Mouse (Mus musculus) MEL (cell line): ENCODE results near the gene C1ql1. TPM values are rescaled to one million over a fixed set of nuclear protein-coding genes. Genes with fewer than 3 reads are reported as not detected.
A peak's percentile ranks its signal among the peaks of the same experiment; 100 is the strongest.

Experiments
- DNase-seq: peaks from one replicate; pipeline ENCODE4 v3.0.0; 2011; ENCODE audit warnings: low read depth, low spot score
- H3K27ac ChIP-seq: 2 replicates; pipeline ENCODE4 v1.5.1; 2012; ENCODE audit warnings: low read depth, mild to moderate bottlenecking, control low read depth, low read length, moderate library complexity; ENCODE audit not compliant: control insufficient read depth
- H3K27me3 ChIP-seq, 2 experiments: fragments of 150-350 bp in 1 of 2; sonication (generic) in 1 of 2; 2 replicates each; pipeline ENCODE4 v1.6.1; 2012; ENCODE audit warnings: low read length in 2 of 2, mild to moderate bottlenecking in 2 of 2, improper control_type of control experiment in 1 of 2, moderate library complexity in 1 of 2; ENCODE audit not compliant: insufficient read depth in 2 of 2, control insufficient read depth in 1 of 2
- H3K36me3 ChIP-seq, 2 experiments: 2 replicates each; pipeline ENCODE4 v1.6.1; 2012 to 2014; ENCODE audit warnings: low read length in 2 of 2, improper control_type of control experiment in 1 of 2, inconsistent platforms in 1 of 2, mild to moderate bottlenecking in 1 of 2; ENCODE audit not compliant: insufficient read depth in 2 of 2, control insufficient read depth in 1 of 2
- H3K4me1 ChIP-seq, 2 experiments: fragments of 150-350 bp in 1 of 2; sonication (generic) in 1 of 2; 2 replicates each; pipeline ENCODE4 v1.6.1; 2012; ENCODE audit warnings: low read length in 2 of 2, improper control_type of control experiment in 1 of 2, mild to moderate bottlenecking in 1 of 2; ENCODE audit not compliant: insufficient read depth in 2 of 2, control insufficient read depth in 1 of 2
- H3K4me3 ChIP-seq, 2 experiments: fragments of 150-350 bp in 1 of 2; sonication (generic) in 1 of 2; 2 replicates each; pipeline ENCODE4 v1.5.1; 2012; ENCODE audit warnings: low read depth in 2 of 2, low read length in 2 of 2, mild to moderate bottlenecking in 2 of 2, moderate library complexity in 2 of 2, control low read depth in 1 of 2, improper control_type of control experiment in 1 of 2; ENCODE audit not compliant: control insufficient read depth in 1 of 2, insufficient read depth in 1 of 2
- H3K79me2 ChIP-seq: 2 replicates; pipeline ENCODE4 v1.6.1; 2012; ENCODE audit warnings: mild to moderate bottlenecking, low read length, moderate library complexity; ENCODE audit not compliant: control insufficient read depth, poor library complexity, insufficient read depth
- H3K9ac ChIP-seq: 2 replicates; pipeline ENCODE4 v1.6.1; 2012; ENCODE audit warnings: low read depth, mild to moderate bottlenecking, control low read depth, low read length, moderate library complexity; ENCODE audit not compliant: control insufficient read depth, poor library complexity, severe bottlenecking
- H3K9me3 ChIP-seq: fragments of 150-350 bp; sonication (generic); replicated peaks from 2 replicates; pipeline ENCODE4 v1.6.1; 2012; ENCODE audit warnings: mild to moderate bottlenecking, low read length, improper control_type of control experiment, moderate library complexity; ENCODE audit not compliant: insufficient read depth
- CHD1 ChIP-seq: IDR thresholded peaks from 2 replicates; pipeline ENCODE4 v1.6.1; 2012; ENCODE audit warnings: low read depth, mild to moderate bottlenecking, inconsistent platforms, low read length, improper control_type of control experiment
- CTCF ChIP-seq, 3 experiments: IDR thresholded peaks in 2 of 3; conservative IDR thresholded peaks in 1 of 3; 2 replicates each; pipeline ENCODE4 v1.5.1; 2011 to 2012; ENCODE audit warnings: low read length in 3 of 3, low read depth in 2 of 3, mild to moderate bottlenecking in 2 of 3, improper control_type of control experiment in 1 of 3, inconsistent platforms in 1 of 3, mixed read lengths in 1 of 3, moderate library complexity in 1 of 3; ENCODE audit not compliant: control insufficient read depth in 1 of 3, insufficient read depth in 1 of 3, poor library complexity in 1 of 3, severe bottlenecking in 1 of 3
- E2F4 ChIP-seq: IDR thresholded peaks from 2 replicates; pipeline ENCODE4 v1.6.1; 2011; ENCODE audit warnings: low read depth, low read length, improper control_type of control experiment, borderline replicate concordance
- ELF1 ChIP-seq: IDR thresholded peaks from 2 replicates; pipeline ENCODE4 v1.6.1; 2014; ENCODE audit warnings: low read depth, mild to moderate bottlenecking, inconsistent platforms, low read length, improper control_type of control experiment, moderate library complexity
- EP300 ChIP-seq, 2 experiments: IDR thresholded peaks; 2 replicates each; pipeline ENCODE4 v1.6.1; 2011; ENCODE audit warnings: improper control_type of control experiment in 2 of 2, low read length in 2 of 2, low read depth in 1 of 2, mild to moderate bottlenecking in 1 of 2
- GATA1 ChIP-seq: IDR thresholded peaks from 2 replicates; pipeline ENCODE4 v1.6.1; 2011; ENCODE audit warnings: low read depth, low read length, improper control_type of control experiment
- KAT2A ChIP-seq: conservative IDR thresholded peaks from 2 replicates; pipeline ENCODE4 v1.6.1; 2012; ENCODE audit warnings: low read depth, low read length, improper control_type of control experiment, inconsistent platforms
- MAX ChIP-seq: IDR thresholded peaks from 2 replicates; pipeline ENCODE4 v1.6.1; 2011; ENCODE audit warnings: low read length, improper control_type of control experiment
- MAZ ChIP-seq: IDR thresholded peaks from 2 replicates; pipeline ENCODE4 v1.6.1; 2012; ENCODE audit warnings: low read depth, mild to moderate bottlenecking, inconsistent platforms, low read length, improper control_type of control experiment
- MEF2A ChIP-seq: IDR thresholded peaks from 2 replicates; pipeline ENCODE4 v1.6.1; 2014; ENCODE audit warnings: low read depth, mild to moderate bottlenecking, inconsistent platforms, low read length, improper control_type of control experiment; ENCODE audit not compliant: poor library complexity, insufficient replicate concordance, severe bottlenecking; ENCODE audit errors: extremely low read depth
- MYB ChIP-seq: IDR thresholded peaks from 2 replicates; pipeline ENCODE4 v1.6.1; 2011; ENCODE audit warnings: mild to moderate bottlenecking, low read depth, low read length, improper control_type of control experiment
- MYC ChIP-seq: IDR thresholded peaks from 2 replicates; pipeline ENCODE4 v1.6.1; 2011; ENCODE audit warnings: low read depth, mild to moderate bottlenecking, low read length, improper control_type of control experiment, moderate library complexity
- NRF1 ChIP-seq: IDR thresholded peaks from 2 replicates; pipeline ENCODE4 v1.6.1; 2014; ENCODE audit warnings: low read depth, mild to moderate bottlenecking, inconsistent platforms, low read length, improper control_type of control experiment, moderate library complexity; ENCODE audit not compliant: poor library complexity, insufficient read depth, severe bottlenecking
- RAD21 ChIP-seq: IDR thresholded peaks from 2 replicates; pipeline ENCODE4 v1.6.1; 2011; ENCODE audit warnings: mild to moderate bottlenecking, low read depth, low read length, improper control_type of control experiment
- RCOR1 ChIP-seq: IDR thresholded peaks from 2 replicates; pipeline ENCODE4 v1.6.1; 2012; ENCODE audit warnings: low read depth, mild to moderate bottlenecking, inconsistent platforms, low read length, improper control_type of control experiment
- SIN3A ChIP-seq: IDR thresholded peaks from 2 replicates; pipeline ENCODE4 v1.6.1; 2012; ENCODE audit warnings: low read length, improper control_type of control experiment, inconsistent platforms
- SMC3 ChIP-seq: IDR thresholded peaks from 2 replicates; pipeline ENCODE4 v1.6.1; 2011; ENCODE audit warnings: low read depth, low read length, improper control_type of control experiment
- TAL1 ChIP-seq: IDR thresholded peaks from 2 replicates; pipeline ENCODE4 v1.6.1; 2012; ENCODE audit warnings: mild to moderate bottlenecking, inconsistent platforms, low read length, moderate library complexity, mixed read lengths
- TBP ChIP-seq: IDR thresholded peaks from 2 replicates; pipeline ENCODE4 v1.8.0; 2011; ENCODE audit warnings: low read depth, low read length, improper control_type of control experiment
- TCF12 ChIP-seq: IDR thresholded peaks from 2 replicates; pipeline ENCODE4 v1.6.1; 2014; ENCODE audit warnings: low read depth, mild to moderate bottlenecking, inconsistent platforms, low read length, improper control_type of control experiment, moderate library complexity
- UBTF ChIP-seq: IDR thresholded peaks from 2 replicates; pipeline ENCODE4 v1.6.1; 2012; ENCODE audit warnings: low read depth, mild to moderate bottlenecking, inconsistent platforms, low read length, improper control_type of control experiment, moderate library complexity, borderline replicate concordance; ENCODE audit not compliant: insufficient read depth
- USF1 ChIP-seq: IDR thresholded peaks from 2 replicates; pipeline ENCODE4 v1.6.1; 2014; ENCODE audit warnings: low read depth, mild to moderate bottlenecking, inconsistent platforms, low read length, improper control_type of control experiment, moderate library complexity
- USF2 ChIP-seq, 2 experiments: IDR thresholded peaks; 2 replicates each; pipeline ENCODE4 v1.6.1; 2011 to 2012; ENCODE audit warnings: improper control_type of control experiment in 2 of 2, low read length in 2 of 2, borderline replicate concordance in 1 of 2, inconsistent platforms in 1 of 2, low read depth in 1 of 2, mild to moderate bottlenecking in 1 of 2; ENCODE audit not compliant: insufficient read depth in 1 of 2
- ZC3H11A ChIP-seq: IDR thresholded peaks from 2 replicates; pipeline ENCODE4 v1.6.1; 2012; ENCODE audit warnings: low read depth, mild to moderate bottlenecking, inconsistent platforms, low read length, improper control_type of control experiment
- ZNF384 ChIP-seq: IDR thresholded peaks from 2 replicates; pipeline ENCODE4 v1.6.1; 2012; ENCODE audit warnings: low read depth, mild to moderate bottlenecking, inconsistent platforms, low read length, improper control_type of control experiment
- polyA plus RNA-seq, 2 experiments: library from polyadenylated mRNA; stranded (reverse) in 1 of 2; unstranded in 1 of 2; fragments of >175 nt in 1 of 2; fragments of >200 nt in 1 of 2; gene quantifications; 2 replicates each; pipeline versions ENCODE4 v1.2.1 to v1.2.4; 2012; ENCODE audit warnings: low replicate concordance in 2 of 2, low read depth in 1 of 2; ENCODE audit not compliant: insufficient read length in 2 of 2, insufficient read depth in 1 of 2, missing spikeins in 1 of 2
- total RNA-seq: library from RNA; depleted of rRNA; stranded (reverse); fragments of 300-350 nt; gene quantifications from 2 replicates; pipeline ENCODE4 v1.2.3, GENCODE M21; 2012

Gene C1ql1
- total and polyA plus RNA-seq, 3 experiments = not detected

DNA sequence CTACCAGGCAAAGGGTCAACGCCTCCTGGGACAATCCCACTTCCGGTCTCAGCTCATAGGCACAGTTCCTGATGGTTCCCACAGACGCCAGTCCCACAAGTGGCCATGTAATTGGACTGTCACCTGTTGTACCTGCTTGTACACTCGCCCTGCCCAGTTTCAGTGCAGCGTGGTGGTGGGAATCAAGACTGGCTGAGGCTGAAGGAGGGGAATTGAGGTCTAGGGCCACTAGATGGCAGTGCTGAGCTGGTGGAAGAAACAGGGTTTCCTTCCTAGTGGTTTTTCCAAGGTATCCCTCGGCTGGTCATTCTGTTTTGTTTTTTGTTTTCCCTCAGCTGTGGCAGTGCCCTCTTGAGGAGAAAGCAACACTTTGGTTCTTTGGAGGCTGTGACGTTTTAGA, 45.7 kb downstream of the C1ql1 start, which contains the start of gene Gfap:
TSS of gene Gfap (minus strand) at position 150 of the 400 bp plus-strand sequence.
- Histone ChIP-seq H3K9ac (no peak within 1 kb of the TSS), H3K79me2 (no peaks in the 10 kb centered on the region), H3K4me3 (no peak within 1 kb of the TSS; a peak in 1 of 4 replicates), H3K27ac (no peak within 1 kb of the TSS), H3K36me3 (peaks cover 0 to 2% of the 10 kb centered on the region in 2 experiments; a peak in 2 of 4 replicates), H3K9me3 (no peaks in the 10 kb centered on the region), H3K4me1 (peaks cover 0 to 6% of the 10 kb centered on the region in 2 experiments; a peak in 3 of 4 replicates), H3K27me3 (no peaks in the 10 kb centered on the region)
- no peak for TF ChIP-seq MAZ
- peak; percentile 68 for TF ChIP-seq ZC3H11A
- TF ChIP-seq SMC3 = peak; percentile 77
- TF ChIP-seq MYC = no peak
- TF ChIP-seq ELF1 = peak; percentile 4; the same call in 1 of the 2 replicates
- no peak for TF ChIP-seq E2F4
- no peak for TF ChIP-seq TCF12
- TF ChIP-seq MEF2A = no peak
- TF ChIP-seq CTCF (IDR thresholded peaks at IDR 0.05 in 2 of 3, conservative IDR thresholded peaks at IDR 0.05 in 1 of 3; ENCODE audit: control insufficient read depth in 1 of 3, insufficient read depth in 1 of 3, low read depth in 2 of 3, low read length in 3 of 3, poor library complexity in 1 of 3, severe bottlenecking in 1 of 3) = peak; percentile 92 to 99 (median 96)
- TF ChIP-seq USF2 (IDR thresholded peaks at IDR 0.05; ENCODE audit: borderline replicate concordance in 1 of 2, insufficient read depth in 1 of 2, low read depth in 1 of 2, low read length in 2 of 2) = no peak
- peak; percentile 82 for TF ChIP-seq RAD21
- no peak for TF ChIP-seq KAT2A
- no peak for TF ChIP-seq TBP
- TF ChIP-seq RCOR1 = no peak
- TF ChIP-seq GATA1 = no peak
- DNase-seq = peak; percentile 85

DNA sequence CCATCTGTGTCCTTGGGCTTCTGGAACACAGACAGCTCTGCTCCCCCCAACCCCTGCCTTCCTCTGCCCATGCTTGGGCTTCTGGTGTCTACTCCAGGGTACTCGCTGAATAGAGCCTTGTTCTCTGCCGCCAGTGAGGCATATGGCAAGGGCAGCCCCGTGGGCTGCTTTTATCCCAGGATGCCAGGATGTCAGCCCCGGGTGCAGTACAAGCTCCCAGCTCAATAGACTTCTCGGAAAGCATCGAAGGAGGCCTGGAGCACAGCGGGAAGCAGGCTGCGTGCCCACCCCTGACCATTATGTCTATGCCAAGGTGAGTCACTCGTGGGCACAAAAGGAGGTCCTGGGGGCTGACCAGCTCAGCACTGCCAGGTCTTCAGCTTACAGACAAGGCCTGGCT, 48.1 kb downstream of the C1ql1 start:
- TF ChIP-seq USF2 (IDR thresholded peaks at IDR 0.05; ENCODE audit: borderline replicate concordance in 1 of 2, insufficient read depth in 1 of 2, low read depth in 1 of 2, low read length in 2 of 2) = no peak
- TF ChIP-seq RAD21 = no peak
- TF ChIP-seq TCF12 = no peak
- TF ChIP-seq USF1 = no peak
- TF ChIP-seq RCOR1 = no peak
- TF ChIP-seq NRF1 = no peak
- TF ChIP-seq ZNF384 = no peak
- no peak for TF ChIP-seq ZC3H11A
- TF ChIP-seq MAX = no peak
- no peak for TF ChIP-seq TAL1
- TF ChIP-seq UBTF = no peak
- no peak for TF ChIP-seq MYB
- TF ChIP-seq EP300 (IDR thresholded peaks at IDR 0.05; ENCODE audit: low read depth in 1 of 2, low read length in 2 of 2) = no peak
- no peak for TF ChIP-seq CHD1
- no peak for TF ChIP-seq SIN3A
- no peak for TF ChIP-seq MEF2A
- H3K4me3 ChIP-seq = no peak overlapping the region
- no peaks in the 10 kb centered on the region for H3K27me3 ChIP-seq
- no peak overlapping the region for H3K9ac ChIP-seq
- peaks cover 7 to 19% of the 10 kb centered on the region in 2 experiments for H3K4me1 ChIP-seq
- no peaks in the 10 kb centered on the region for H3K9me3 ChIP-seq
- no peak for DNase-seq
- H3K36me3 ChIP-seq = peaks cover 0 to 10% of the 10 kb centered on the region in 2 experiments; a peak in 2 of 4 replicates
- H3K27ac ChIP-seq = no peak overlapping the region
- H3K79me2 ChIP-seq = no peaks in the 10 kb centered on the region
